Mouse (Mus musculus): ENCODE measurements around the gene Il5ra.

The Il5ra gene

GRCm38 (mm10) chr6:106748887-106749388 lies at the start of gene Il5ra:
Gene Il5ra (minus strand): TSS chr6:106749037.
- no peak for DNase-seq

- no peak for DNase-seq
These were observed 45.4 kb upstream of the Il5ra start for GRCm38 (mm10) chr6:106794094-106794814.

GRCm38 (mm10) chr6:106793621-106794020 lies 44.8 kb upstream of the Il5ra start:
- DNase-seq = no peak

DNA sequence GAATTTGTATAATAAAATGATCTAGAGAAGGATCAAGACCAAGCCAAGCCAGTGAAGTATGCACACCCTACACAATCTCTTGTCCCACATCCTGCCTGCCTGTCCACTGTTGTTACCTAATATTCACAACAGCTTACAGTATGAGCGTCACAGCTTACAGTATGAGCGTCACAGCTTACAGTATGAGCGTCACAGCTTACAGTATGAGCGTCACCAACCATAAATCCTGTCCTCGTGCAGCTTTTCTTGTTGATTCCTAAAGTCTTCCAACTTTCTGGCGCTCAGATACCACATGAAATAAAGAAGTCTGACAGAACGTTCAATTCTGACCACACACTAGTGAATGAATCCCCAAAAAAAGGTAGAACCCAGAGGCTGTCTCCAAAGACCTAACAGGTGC lies 44.3 kb upstream of the Il5ra start:
- DNase-seq = no peak

DNA sequence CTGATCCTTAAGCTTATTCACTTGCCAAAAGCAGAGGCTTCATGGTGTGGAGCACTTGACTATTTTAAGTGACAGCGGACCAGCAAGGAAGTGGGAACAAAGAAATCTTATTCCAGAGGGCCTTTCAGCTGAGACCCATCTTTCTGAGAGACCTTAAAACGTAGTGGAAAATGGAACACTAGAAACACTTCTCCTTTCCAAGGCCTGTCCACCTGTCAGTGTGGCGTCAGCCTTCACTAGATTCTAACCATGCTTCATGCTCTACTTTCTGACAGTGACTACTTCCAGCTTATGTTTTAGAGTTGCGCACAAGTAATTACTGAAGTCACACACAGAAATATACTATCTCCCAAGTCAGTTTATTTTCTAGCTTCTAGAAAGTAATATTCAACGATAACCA lies 43.6 kb upstream of the Il5ra start:
- no peak for DNase-seq

DNA sequence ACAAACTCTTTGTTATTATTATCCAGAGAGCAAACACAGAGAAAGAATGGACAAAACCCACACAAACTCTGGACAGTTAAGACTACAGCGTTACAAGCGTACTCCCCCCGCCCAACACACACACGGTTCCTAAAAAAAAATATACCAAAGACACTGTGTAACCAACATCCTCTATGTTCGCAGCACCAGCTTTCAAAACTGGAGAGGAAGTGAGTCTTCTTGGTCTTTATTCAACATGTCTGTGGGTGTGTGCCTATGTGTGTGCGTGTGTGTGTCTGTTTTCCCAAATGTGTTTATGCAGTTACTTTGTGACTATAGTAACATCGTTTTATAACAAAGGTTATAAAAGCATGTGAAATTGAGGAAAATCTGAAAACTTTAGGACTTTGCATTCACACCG lies 42.6 kb upstream of the Il5ra start:
- no peak for DNase-seq

DNA sequence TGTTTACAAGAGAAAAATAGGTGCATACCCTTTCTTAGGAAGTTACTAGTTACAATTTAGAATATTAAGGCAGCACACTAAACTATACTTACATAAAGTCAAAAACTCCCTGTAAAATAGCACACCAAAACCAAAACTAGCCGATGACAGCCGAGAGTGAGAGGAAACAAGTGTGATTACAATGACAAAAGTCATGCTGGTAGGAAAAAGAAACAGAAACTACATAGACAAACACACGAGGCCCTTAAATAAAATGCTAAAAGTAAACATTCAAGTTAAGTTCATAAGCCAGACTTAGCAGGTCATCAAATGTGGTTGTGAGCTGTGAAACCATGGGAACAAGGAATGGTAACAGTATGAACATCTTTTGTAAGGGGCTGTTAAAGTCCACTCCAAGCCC lies 38.3 kb upstream of the Il5ra start:
- DNase-seq = no peak

DNA sequence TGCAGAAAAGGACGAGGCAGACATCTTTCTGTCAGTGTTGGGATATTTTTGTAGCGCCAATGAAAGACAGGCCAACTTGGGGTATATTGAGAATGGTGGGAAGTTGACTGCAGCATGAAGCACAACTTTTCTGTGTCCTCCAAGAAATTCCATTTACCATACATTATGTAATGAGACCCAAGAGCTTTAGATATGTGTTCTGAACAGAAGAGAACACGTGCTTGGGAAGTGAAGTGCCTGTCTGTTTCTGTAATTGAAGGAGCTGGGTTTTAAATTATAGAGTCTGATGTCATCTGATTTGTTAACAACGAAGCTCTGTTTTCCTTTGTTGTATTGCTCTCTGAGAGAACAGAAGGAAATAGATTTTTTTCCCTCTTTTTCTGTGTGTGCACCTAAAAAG lies 21.2 kb upstream of the Il5ra start:
- no peak for DNase-seq

- DNase-seq = no peak
These were observed 20.5 kb upstream of the Il5ra start for GRCm38 (mm10) chr6:106769290-106769866.

GRCm38 (mm10) chr6:106768640-106769289 lies 19.9 kb upstream of the Il5ra start, which contains the start of gene Trnt1:
Gene Trnt1 (plus strand): TSS chr6:106769120.
- DNase-seq = peak; percentile 98

- DNase-seq = no peak
These were observed 17.9 kb upstream of the Il5ra start for GRCm38 (mm10) chr6:106766774-106767173.

- no peak for DNase-seq
These were observed 17.1 kb upstream of the Il5ra start for GRCm38 (mm10) chr6:106765892-106766291.

- no peak for DNase-seq
These were observed 12.6 kb upstream of the Il5ra start for GRCm38 (mm10) chr6:106761486-106761885.

DNA sequence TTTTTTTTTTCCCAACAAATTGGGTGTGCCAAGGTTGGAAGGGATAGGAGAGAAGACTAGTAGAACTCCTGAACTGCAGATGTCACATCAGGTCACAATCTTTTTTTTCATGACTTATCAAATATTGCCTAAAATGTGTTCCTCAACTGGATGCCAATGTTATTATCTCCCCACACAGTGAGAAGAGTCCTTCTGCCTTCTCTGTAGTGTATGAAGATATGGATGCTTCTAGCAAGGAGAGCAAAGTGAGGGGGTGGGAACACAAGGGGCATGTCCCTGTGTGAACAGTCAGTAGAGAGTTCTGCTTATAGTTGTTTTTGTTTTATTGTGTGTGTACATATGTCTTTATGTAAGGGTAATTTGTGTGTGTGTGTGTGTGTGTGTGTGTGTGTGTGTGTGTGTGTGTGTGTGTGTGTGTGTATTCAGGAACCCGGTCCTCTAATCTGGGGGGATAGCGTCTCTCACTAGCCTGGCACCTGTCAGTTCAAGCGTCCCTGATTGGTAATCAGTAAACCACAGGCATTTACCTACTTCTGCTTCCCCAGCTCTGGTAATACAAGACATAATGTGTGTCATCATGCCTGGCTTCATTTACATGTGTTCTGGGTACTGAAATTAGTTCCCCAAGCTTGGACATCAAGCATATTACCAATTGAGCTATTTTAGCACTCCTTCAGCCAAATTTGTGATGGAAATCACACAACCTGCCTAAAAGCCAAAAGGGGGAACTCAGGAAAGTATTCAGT lies 11.8 kb upstream of the Il5ra start:
- DNase-seq = no peak

GRCm38 (mm10) chr6:106758299-106758698 lies 9.5 kb upstream of the Il5ra start:
- DNase-seq = no peak

GRCm38 (mm10) chr6:106750291-106750690 lies 1.5 kb upstream of the Il5ra start:
- DNase-seq = no peak

- DNase-seq = no peak
These were observed 1.0 kb downstream of the Il5ra start for GRCm38 (mm10) chr6:106747804-106748203.

GRCm38 (mm10) chr6:106747251-106747650 lies 1.6 kb downstream of the Il5ra start:
- DNase-seq = no peak

GRCm38 (mm10) chr6:106745673-106746394 lies 3.0 kb downstream of the Il5ra start:
- no peak for DNase-seq

GRCm38 (mm10) chr6:106743556-106744233 lies 5.1 kb downstream of the Il5ra start:
- DNase-seq = no peak

GRCm38 (mm10) chr6:106740244-106740825 lies 8.5 kb downstream of the Il5ra start:
- DNase-seq = no peak

GRCm38 (mm10) chr6:106738229-106738628 lies 10.6 kb downstream of the Il5ra start:
- DNase-seq = no peak

Measured in lung, postnatal 4 days (tissue).